Mouse (Mus musculus): Measurements from ENCODE around the gene Soat2.

Gene Soat2

DNA sequence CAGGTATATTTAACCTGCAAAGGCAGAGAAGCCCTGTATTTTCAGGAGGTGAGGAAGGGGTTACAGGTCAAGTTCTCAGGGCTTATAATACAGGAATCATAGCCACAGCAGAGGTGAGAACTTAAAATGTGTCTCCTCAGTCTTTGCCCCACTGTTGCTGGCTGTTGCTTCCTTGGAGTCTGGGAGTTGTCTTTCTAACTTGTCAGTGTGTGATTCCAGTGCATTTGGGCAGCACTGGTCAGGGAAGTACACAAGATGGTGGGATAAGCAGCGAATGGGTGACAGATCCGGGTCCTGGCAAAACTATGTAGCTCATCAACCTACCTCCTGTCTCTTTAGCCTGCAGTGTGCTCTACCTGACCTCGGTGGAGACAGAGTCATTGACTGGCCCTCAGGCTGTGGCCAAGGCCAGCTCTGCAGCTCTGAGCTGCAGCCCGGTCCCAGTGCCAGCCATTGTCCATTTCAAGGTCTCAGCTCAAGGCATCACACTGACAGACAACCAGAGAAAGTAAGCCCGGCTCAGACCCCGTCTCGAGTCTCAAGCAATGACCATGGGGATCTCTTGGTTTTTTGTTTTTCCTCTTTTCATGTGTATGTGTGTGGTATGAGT is 35.6 kb upstream of the Soat2 start:
- no peak for DNase-seq

DNA sequence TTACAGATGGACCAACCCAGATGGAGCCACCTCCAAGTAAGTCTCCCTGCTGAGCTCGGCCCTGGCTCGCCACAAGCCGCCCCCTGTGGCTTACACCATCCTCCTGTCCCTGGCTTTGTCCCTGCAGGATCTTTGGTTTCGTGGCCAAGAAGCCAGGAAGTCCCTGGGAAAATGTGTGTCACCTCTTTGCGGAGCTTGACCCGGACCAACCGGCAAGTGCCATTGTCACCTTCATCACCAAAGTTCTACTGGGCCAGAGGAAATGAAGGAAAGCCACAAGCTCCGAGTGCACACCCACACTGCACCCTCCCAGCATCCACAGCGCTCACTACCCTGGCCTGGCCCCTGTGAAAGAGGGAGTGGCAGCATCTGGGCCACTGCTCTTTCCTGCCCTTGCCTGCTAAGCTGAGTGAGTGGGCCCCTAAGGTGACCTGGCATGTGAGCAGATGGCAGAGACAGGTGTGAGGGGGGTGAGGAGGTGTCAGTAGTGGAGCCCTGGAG is 34.5 kb upstream of the Soat2 start:
- no peak for DNase-seq

DNA sequence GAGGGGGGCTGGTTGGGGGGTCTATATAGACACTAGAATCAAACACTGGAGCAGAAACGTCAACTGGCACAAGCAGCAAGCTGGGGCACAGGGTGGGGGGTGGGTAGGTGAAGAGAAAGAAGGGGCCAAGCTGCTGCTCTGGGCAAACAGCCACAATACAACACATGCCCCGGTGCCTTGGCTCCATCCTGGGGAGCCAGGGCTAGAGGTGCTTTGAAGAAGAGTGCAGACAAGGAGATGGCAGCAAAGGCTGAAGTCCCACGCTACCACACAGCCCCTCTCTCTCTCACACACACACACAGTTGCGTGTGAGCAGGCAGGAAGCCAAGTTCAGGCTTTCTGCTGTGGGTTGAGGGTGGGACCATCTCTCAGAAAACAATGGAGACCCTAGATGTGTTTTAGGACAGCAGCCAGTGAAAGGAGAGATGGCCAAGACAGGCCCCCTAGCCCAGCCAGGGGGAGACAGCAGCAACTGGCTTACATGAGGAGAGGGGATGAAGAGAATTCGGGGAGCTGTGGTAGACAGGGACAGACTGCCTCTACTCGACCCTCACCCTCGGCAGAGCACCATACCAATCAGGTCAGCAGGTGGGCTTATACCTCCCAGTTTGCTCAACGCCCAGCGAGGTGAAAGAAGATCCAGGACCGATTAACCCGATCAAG is 33.4 kb upstream of the Soat2 start:
- DNase-seq, result no peak

DNA sequence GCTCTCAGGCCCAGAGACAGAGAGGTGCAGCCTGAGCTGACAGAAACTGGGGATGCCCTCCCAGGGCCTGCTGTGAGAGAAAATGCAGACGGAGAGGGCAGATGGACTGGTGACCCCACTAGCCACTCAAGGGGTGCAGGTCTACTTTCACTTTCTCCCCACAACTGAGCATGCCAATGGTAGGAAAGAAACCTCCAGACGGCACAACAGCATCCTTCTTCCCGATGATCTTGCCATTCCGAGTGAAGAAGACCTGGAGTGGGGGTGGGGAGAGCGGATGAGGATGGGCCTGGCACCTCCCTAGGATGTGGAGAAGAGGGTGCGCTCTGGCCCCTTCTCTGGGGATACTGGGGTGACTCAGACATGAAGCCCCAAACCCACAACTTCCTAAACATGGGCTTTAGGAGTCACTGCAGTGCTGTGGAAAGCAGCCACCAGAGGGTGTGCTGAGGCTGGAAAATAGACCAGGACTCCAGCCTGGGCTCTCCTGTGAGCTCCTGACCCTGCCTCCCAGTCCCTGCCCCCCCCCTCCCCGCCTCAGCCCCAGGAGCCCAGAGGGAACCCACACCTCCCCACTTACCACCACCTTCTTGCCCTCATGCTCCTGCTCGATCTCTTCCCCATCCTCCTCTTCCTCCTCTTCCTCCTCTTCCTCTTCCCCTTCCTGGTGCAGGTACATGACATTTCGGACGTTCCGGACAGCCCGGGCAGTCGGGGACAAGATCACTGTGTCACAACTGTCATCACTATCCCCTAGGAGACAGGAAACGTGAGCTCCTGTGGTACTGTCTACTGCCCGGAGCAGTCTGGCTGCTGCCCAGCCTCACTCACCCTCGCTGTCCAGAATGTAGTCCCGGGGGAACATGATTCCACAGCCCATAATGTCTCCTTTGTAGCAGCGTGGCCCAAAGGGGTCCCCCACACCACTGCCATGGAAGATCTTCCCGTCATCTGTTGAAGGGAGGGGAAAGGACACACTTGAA is 32.6 kb upstream of the Soat2 start:
- DNase-seq, result no peak

DNA sequence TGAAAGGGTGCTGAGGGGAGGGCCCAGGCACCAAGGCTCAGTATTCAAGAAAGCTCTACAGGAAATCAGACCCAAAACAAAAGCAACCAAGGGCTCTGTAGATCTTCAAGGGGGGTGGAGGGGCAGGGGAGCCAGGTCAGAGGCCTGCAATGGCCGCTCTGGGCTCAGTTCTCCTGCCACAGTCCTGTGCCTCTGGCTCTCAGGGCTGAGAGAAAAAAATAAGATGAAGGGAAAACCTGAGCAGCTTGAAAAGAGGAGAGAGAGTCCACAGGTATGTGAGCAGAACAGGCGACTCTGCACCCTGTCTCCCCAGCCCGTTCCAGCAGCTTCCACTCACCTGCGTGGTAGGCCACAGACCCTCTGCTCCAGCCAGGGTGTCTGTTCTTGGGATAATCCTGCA is 31.7 kb upstream of the Soat2 start:
- no peak for DNase-seq

DNA sequence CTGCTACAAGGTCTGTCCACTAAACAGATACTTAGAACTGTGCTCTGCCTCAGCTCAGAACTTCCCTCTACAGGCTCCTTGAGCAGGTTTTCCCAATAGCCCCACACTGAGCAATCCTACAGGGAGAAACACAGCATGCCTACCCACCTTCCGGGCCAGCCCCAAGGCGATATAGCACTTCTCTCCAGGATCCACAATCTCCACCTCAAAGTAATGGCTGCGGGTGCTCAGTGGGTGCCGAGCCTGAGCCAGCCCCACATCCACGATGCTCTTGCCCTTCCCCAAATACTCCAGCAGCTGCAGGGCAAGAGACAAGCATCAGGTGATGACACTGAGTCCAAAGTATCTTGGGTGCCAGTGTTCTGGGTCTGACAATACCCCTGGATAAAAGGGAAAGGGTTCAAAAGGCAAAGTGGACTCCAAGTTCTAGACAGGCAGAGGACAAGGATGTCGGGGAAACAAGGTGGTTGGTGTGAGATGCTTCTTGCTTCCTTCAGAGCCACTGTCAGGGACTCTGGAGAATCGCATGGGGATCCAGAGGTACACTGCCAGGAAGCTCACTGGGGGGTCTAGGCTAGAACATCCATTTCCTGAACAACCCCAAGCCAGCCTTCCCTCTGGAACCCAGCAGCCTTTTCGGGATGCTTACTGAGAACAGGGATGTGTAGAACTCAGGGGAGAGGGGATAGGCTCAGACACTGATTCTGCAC is 31.1 kb upstream of the Soat2 start:
- no peak for DNase-seq

DNA sequence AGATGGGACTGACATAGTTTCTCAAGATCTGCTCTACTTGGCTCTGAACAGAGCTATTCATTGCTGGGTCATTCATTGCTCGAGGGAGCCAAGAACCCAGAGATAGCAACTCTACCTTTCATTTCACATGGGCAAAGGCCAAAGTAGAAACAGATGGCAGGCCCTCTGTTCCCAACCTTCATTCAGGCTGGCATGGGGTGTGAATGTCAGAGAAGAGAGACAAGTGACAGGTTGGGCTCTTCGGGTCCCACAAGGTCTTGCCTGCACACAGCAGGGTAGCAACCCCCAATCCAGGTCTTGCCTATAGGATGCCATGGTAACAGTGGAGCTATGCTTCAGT is 30.5 kb upstream of the Soat2 start:
- no peak for DNase-seq

DNA sequence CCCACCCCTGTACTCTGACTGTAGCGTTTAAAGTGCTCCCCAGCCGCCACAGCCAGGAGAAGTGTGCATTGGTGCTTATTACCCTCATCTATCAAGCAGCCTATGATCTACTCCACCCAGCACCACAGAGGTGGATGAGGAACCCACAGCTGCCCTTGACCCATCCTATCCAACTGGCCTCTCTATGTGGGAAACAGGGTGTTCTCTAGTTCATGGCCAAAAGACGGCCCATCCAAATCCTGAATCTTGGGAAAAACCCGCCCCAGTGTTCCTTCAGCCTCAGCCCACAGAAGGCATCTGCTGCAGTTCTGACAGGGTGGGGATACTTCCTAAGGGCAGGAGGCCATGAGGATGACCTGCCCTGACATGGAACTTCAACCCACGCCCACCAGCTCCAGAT is 29.8 kb upstream of the Soat2 start:
- DNase-seq, result no peak

DNA sequence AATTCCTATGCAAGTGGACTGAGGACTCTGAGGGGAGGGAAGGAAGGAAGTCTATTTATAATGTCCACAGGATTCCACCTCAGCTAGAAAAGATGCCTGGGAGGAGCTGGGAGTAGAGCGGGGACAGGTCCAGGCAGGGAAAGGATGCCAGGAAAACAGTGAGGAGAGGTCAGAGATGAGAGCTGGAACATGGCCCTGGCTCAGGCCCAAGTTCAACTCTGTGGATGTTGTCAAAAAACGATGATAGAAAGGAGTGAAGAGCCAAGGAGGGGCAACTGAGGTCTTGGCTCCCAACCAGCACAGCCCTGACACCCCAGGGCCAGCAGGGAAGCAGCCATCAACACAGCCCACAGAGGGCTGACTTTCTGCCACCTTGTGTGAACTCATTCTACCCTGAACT is 24.0 kb upstream of the Soat2 start:
- no peak for DNase-seq

DNA sequence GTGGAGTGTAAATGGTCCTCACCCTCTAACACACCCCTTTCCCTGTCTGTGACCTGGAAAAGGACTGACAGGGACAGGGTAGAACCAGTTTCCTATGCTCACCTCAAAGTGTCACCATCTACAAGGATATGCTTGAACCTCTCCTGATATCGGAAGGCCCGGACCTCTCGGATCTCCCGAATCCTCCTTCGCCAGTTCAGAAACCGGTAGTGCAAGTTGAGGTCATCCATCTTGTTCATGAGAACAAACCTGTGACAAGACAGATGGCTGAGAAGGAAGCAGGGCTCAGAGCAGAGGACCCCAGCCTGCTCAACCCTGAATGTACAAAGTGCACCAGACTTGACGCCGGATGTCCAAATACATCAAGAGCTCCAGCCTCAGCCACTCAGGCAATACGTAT is 17.0 kb upstream of the Soat2 start:
- DNase-seq, result no peak

DNA sequence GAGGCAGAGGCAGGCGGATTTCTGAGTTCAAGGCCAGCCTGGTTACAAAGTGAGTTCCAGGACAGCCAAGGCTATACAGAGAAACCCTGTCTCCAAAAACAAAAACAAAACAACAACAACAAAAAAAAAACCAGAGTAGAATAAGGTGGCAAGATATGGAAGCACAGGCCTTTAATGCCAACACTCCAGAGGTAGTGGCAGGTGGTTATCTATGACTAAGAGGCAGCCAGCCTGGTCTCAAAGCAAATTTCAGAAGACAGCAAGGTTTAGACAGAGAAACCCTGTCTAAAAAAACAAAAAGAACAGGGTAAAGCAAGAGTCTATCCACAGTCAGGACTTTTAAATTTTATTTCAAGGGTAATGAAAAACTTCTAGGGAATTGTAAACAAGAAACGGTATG is 15.6 kb upstream of the Soat2 start:
- DNase-seq, result no peak

DNA sequence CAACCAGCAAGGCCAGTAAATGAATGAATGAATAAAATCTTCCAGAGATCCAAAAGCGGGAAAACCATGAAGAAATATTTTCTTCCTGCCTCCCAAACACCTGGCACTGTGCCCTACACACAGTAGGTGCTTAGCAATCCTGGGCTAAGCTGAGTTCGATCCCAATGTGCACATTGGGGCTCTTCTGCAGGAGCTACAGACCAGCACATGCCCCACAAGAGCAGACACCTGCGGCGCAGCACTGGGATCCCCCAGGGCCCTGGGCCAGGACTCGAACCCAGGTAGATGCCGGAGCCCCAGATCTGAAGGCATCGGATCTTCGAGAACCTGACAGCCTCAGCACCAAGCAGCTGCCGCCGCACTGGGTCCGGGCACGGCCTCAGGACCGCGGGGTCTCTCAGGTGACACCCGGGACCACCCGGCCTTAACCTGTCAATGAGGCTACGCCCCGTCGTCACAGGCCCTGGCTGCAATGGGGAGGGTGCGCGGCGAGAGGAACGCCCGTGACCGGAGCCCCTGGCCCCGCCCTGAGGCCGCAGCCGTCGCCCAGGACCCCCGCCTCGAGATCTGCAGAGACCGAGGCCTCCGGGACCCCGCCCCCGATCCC is 14.7 kb upstream of the Soat2 start:
- no peak for DNase-seq

DNA sequence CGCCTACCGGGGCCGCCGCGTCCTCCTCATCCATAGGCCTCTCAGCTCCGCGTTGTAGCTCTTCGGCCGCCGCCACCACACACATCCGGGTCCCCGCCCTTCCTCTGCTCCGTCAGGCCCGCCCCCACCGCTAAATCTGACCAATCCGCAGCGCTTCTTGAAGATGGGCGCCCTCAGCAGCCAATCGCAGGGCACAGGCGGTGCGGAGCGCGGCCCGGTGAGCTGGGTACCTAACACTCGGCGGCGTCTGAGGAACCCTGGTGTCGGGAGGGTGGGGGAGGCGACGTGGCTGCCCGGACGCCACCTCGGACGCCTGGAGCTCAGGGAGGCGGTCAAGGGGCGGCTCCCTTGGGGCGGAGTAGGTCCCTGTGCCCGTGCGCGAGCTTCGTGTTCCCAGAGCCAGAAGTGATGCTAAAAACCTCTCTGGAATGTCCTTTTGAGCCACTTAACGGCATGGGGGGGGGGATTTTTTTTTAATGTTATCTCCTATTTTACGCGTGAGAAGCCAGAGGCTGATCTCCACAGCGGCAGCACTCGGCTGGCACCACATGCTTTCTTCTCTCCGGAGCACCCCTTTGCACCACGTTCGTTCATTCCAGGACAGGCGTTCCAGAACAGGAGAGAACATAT is 14.1 kb upstream of the Soat2 start, which contains the start of gene Spryd3:
Spryd3 (minus strand) TSS at position 106 of the 630 bp plus-strand sequence.
- peak; percentile 99 for DNase-seq

DNA sequence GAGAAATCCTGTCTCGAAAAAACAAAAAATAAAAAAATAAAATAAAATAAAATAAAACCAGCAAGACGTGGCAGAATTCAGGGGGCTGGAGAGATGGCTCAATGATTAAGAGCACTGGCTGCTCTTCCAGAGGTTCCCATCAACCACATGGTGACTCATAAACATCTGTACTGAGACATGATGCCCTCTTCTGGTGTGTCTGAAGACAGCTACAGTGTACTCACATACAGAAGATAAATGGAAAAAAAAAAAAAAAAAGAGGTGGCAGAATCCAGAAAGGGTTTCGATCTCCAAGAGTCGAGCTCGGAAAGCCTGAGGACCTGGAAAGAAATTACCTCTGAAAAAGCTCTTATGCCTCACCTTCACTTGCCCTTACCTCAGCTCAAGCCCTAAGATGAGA is 9.2 kb upstream of the Soat2 start:
- DNase-seq, result no peak

DNA sequence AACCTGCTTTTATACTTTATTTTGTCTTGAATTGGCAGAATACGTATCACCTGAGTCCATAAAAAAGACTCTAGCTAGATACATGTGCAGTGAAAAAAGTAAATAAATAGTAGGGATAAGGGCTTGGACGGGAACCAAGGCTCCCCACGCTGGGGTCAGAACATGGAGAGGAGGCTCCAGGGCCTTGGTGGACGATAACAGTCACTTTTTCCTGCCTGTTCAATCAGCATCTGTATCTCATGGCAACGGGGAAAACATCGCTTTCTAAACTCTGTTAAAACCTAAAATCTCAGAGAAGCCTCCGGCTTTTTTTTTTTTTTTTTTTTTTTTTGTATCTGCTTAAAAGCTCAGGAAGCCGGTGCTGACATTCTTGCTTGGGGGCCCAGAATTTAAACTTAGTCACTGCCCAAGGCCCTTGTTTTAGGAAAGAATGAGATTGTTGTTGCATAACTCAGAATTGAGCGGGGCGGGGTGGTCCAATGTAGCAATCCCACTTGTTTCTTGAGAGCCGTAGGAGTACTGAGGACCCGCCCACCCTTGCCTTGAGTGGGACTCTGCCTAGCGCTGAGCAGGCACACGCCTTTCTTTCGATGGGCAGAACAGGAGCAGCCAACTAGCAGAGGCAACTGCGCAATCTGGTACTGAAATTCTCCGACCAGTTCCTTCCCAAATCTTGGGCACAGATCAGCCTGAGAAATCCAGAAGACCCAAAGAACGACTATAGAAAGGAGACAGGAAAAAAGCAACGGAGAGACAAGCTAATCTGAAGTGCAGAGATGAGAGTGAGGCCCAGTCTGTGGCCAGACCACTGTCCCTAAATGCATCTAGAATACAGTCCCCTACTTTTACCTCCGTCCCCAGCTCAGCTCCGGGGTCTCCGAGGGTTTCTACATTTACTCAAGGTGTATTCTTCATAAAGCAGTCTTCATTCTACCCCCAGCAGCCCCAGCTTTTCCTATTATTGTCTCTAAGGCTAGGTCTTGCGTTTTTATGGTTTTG is 7.1 kb upstream of the Soat2 start:
- DNase-seq, result peak; percentile 49

DNA sequence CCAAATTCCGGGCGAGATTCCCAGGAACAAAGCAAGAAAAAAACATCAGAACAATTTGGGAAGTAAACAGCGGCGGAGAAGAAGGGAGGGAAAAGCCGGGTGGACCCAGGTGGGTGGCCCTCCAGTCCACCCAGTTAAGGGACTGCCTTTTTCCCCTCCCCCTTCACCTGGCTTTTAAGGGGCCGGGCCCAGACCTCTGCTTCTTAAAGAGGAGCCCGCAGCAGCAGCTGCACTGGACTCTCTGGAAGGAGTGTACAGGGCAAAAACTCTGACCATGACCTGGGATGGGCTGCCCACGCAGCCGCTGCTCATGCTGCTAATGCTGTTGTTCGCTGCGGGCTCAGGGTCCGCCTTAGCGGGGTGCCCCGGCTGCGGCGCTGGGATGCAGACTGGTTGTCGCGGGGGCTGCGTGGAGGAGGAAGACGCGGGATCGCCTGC is 6.0 kb upstream of the Soat2 start, which contains the start of gene Igfbp6:
Igfbp6 (plus strand) TSS at position 89 of the 438 bp plus-strand sequence.
- peak; percentile 21 for DNase-seq

DNA sequence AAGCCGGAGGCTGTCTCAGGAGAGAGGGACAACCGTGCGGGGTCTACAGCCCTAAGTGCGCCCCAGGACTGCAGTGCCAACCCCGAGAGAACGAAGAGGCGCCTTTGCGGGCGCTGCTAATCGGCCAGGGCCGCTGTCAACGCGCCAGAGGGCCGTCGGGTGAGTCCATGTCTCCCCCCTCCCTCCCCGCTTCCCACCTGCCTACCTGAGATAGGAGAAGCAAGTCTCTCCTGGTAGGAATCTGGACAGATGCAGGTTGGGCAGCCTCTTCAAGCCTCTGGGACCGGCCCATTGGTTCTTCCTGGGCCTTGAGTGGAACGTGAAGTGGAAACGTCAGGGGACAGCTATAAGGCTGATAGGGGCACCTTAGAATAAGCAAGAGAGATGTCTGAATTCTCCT is 5.6 kb upstream of the Soat2 start:
- DNase-seq, result no peak

DNA sequence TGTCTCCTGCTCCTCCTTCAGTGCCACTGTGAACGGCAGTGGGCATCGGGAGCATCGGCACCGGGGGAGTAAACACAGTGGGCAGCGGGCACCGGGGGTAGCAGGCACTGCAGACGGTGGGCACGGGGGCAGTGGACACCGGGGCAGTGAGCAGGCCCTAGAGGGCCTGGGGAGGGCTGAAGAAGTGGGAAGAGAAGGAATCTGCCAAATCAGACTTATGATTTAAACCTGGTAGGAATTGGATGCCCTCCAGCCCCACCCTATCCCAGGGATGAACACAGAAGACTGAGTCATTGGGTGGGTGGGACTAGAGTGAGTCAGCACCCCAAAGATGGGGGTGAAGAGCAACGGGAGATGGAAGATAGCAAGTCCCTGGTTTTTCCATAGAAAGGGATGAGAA is 5.0 kb upstream of the Soat2 start:
- DNase-seq, result peak; percentile 58

DNA sequence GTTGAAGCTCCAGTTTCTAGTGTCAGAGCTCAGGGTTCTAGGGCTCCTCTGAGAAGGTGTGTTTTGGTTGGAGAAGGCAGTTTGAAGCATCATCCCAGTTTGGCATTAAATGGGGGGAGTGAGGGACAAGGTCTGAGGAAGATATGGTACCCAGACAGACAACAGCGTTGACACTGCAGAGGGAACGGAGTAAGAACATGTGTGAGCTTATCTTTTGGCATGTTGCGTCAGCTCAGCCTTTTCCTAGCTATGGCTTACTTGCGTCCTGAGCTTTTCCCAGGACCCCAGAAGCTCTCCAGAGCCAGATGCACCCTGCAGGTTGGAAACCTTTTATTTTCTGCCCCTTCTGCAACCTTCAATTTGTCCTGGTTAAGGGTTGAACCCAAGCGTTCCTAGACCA is 4.2 kb upstream of the Soat2 start:
- no peak for DNase-seq

DNA sequence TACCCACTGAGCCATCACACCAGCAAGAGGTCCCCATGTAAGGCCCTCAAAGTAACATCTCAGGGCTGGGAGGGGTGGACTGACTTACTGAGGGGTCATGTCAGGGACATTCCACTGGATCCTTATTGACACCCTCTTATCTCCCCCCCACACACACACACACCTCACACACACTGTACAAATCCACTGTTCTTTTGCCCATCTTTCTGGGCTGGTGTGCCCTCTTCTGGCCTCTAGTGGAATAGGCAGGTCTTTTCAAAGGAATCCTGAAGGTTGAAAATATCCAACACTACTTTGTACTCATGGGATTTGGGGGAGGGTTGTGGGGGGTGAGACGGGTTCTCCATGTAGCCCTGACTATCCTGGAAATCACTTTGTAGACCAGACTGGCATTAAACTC is 3.4 kb upstream of the Soat2 start:
- no peak for DNase-seq

All from right cerebral cortex, postnatal 25 days (tissue).